Mouse (Mus musculus) left cerebral cortex, adult 2 months (tissue): ENCODE results near the gene Sele. TPM values are rescaled to one million over a fixed set of nuclear protein-coding genes. Genes with fewer than 3 reads are reported as not detected.

Experiments
- DNase-seq, 2 experiments: peaks; one replicate each; pipeline ENCODE4 v3.0.0; 2021 to 2022; ENCODE audit warnings: low spot score in 2 of 2, mixed read lengths in 1 of 2; ENCODE audit errors: extremely low spot score in 1 of 2
- H3K27ac ChIP-seq: fragments of 200-600 bp; 2 replicates; pipeline ENCODE4 v1.8.1; 2022
- H3K4me3 ChIP-seq: fragments of 200-600 bp; 2 replicates; pipeline ENCODE4 v1.8.1; 2022
- CTCF ChIP-seq: fragments of 200-600 bp; IDR thresholded peaks from 2 replicates; pipeline ENCODE4 v1.8.1; 2022; ENCODE audit warnings: antibody characterized with exemption, mild to moderate bottlenecking, moderate library complexity
- intact Hi-C: fragments of 180-260 bp; cut with DNase I; formaldehyde crosslinking; loops from one replicate; pipeline ENCODE4 v1.15.1; 2025
- total RNA-seq, 2 experiments: library from RNA; stranded (reverse); gene quantifications; 2 replicates each; pipeline ENCODE4 v1.2.3; 2021

Gene Sele
- total RNA-seq, 2 experiments from 2014 or later = 0.11 to 0.12 TPM

- Histone ChIP-seq H3K27ac (no peak overlapping the region), H3K4me3 (no peak overlapping the region)
- no peak for TF ChIP-seq CTCF
- intact Hi-C loops = no loop called here
- no peak for DNase-seq
Observed at GRCm38 (mm10) chr1:164074606-164075140, 26.6 kb downstream of the Sele start.

GRCm38 (mm10) chr1:164075416-164075815, 27.4 kb downstream of the Sele start:
- DNase-seq = no peak
- TF ChIP-seq CTCF = no peak
- intact Hi-C loops = no loop called here
- Histone ChIP-seq H3K27ac (no peak overlapping the region), H3K4me3 (no peak overlapping the region)

GRCm38 (mm10) chr1:164076441-164076840, 28.4 kb downstream of the Sele start:
- no peak for TF ChIP-seq CTCF
- H3K27ac ChIP-seq = no peak overlapping the region
- intact Hi-C loops = no loop called here
- DNase-seq = no peak
- H3K4me3 ChIP-seq = no peak overlapping the region

- H3K4me3 ChIP-seq = no peak overlapping the region
- no peak for DNase-seq
- intact Hi-C loops = no loop called here
- TF ChIP-seq CTCF = no peak
- no peak overlapping the region for H3K27ac ChIP-seq
Observed at GRCm38 (mm10) chr1:164077031-164077430, 29.0 kb downstream of the Sele start.

- no peak overlapping the region for H3K27ac ChIP-seq
- DNase-seq = no peak
Observed at GRCm38 (mm10) chr1:164078323-164078741, 30.3 kb downstream of the Sele start.

GRCm38 (mm10) chr1:164079091-164079490, 31.1 kb downstream of the Sele start:
- intact Hi-C loops = no loop called here
- TF ChIP-seq CTCF = no peak

More at GRCm38 (mm10) chr1:164078323-164078741, 30.3 kb downstream of the Sele start:
- TF ChIP-seq CTCF = no peak
- no peak overlapping the region for H3K4me3 ChIP-seq
- intact Hi-C loops = no loop called here

GRCm38 (mm10) chr1:164083046-164083445, 35.0 kb downstream of the Sele start:
- intact Hi-C loops = no loop called here
- Histone ChIP-seq H3K27ac (no peak overlapping the region), H3K4me3 (no peak overlapping the region)
- no peak for TF ChIP-seq CTCF
- no peak for DNase-seq

More at GRCm38 (mm10) chr1:164079091-164079490, 31.1 kb downstream of the Sele start:
- H3K27ac ChIP-seq = no peak overlapping the region
- H3K4me3 ChIP-seq = no peak overlapping the region
- DNase-seq = no peak

GRCm38 (mm10) chr1:164086797-164087196, 38.8 kb downstream of the Sele start:
- no peak for DNase-seq
- no peak overlapping the region for H3K4me3 ChIP-seq
- TF ChIP-seq CTCF = no peak
- no peak overlapping the region for H3K27ac ChIP-seq
- intact Hi-C loops = no loop called here

- no peak for DNase-seq
- intact Hi-C loops = no loop called here
- Histone ChIP-seq H3K4me3 (no peak overlapping the region), H3K27ac (no peak overlapping the region)
- TF ChIP-seq CTCF = no peak
Observed at GRCm38 (mm10) chr1:164087872-164088271, 39.8 kb downstream of the Sele start.

- no peak for TF ChIP-seq CTCF
- intact Hi-C loops = no loop called here
- Histone ChIP-seq H3K27ac (no peak overlapping the region), H3K4me3 (no peak overlapping the region)
- DNase-seq = no peak
Observed at GRCm38 (mm10) chr1:164096780-164097179, 48.7 kb downstream of the Sele start.

GRCm38 (mm10) chr1:164097911-164098310, 49.9 kb downstream of the Sele start:
- TF ChIP-seq CTCF = no peak
- no peak overlapping the region for H3K4me3 ChIP-seq
- H3K27ac ChIP-seq = no peak overlapping the region
- DNase-seq = no peak
- intact Hi-C loops = no loop called here

GRCm38 (mm10) chr1:164098372-164098771, 50.3 kb downstream of the Sele start:
- intact Hi-C loops = no loop called here
- Histone ChIP-seq H3K27ac (no peak overlapping the region), H3K4me3 (no peak overlapping the region)
- TF ChIP-seq CTCF = no peak
- DNase-seq = no peak

Other genes starting within 250 kb of the Sele start
- gene Scyl3, start 119.1 kb upstream of the Sele start, total RNA-seq = 10 to 100 TPM; 18.9 to 26.0 TPM
- gene BC055324, start 53.4 kb upstream of the Sele start, total RNA-seq = 1 to 10 TPM in 1 of 2 experiments, under 1 TPM in 1; 0.72 to 2.3 TPM
- gene Mettl18, start 53.3 kb upstream of the Sele start, total RNA-seq = 1 to 10 TPM; 4.4 to 5.5 TPM
- not detected for gene Sell, start 13.7 kb downstream of the Sele start, total RNA-seq
- not detected for gene Selp, start 67.0 kb downstream of the Sele start, total RNA-seq
- 1 to 10 TPM in 1 of 2 experiments, under 1 TPM in 1; 0.75 to 1.1 TPM for gene F5, start 103.6 kb downstream of the Sele start, total RNA-seq
- 10 to 100 TPM; 14.4 to 16.2 TPM for gene Slc19a2, start 200.8 kb downstream of the Sele start, total RNA-seq
- gene Ccdc181, start 227.4 kb downstream of the Sele start, total RNA-seq = 10 to 100 TPM; 21.7 to 23.9 TPM